Mouse (Mus musculus) forebrain, embryonic 15.5 days (tissue): Measurements from ENCODE around the gene Tmx2. TPM values are rescaled to one million over a fixed set of nuclear protein-coding genes. Genes with fewer than 3 reads are reported as not detected.

Source experiments
- ATAC-seq: fragments of 200-750 bp; cut with Nextera tagmentation; replicated peaks from 2 replicates; pipeline ENCODE4 v1.8.0; 2017; ENCODE audit warnings: mild to moderate bottlenecking, moderate TSS enrichment, moderate library complexity
- H3K27ac ChIP-seq: fragments of 300-500 bp; sonication (generic); replicated peaks from 2 replicates; pipeline ENCODE4 v1.5.1; 2015; ENCODE audit warnings: mild to moderate bottlenecking, inconsistent platforms
- H3K27me3 ChIP-seq: fragments of 300-500 bp; sonication (generic); 2 replicates; pipeline ENCODE4 v1.6.1; 2015; ENCODE audit warnings: inconsistent platforms
- H3K36me3 ChIP-seq: fragments of 300-500 bp; sonication (generic); 2 replicates; pipeline ENCODE4 v1.6.1; 2015; ENCODE audit warnings: mild to moderate bottlenecking, inconsistent platforms
- H3K4me1 ChIP-seq: fragments of 300-500 bp; sonication (generic); 2 replicates; pipeline ENCODE4 v1.6.1; 2015; ENCODE audit warnings: inconsistent platforms
- H3K4me2 ChIP-seq: fragments of 300-500 bp; sonication (generic); replicated peaks from 2 replicates; pipeline ENCODE4 v1.6.1; 2015; ENCODE audit warnings: mild to moderate bottlenecking, inconsistent platforms
- H3K4me3 ChIP-seq: fragments of 300-500 bp; sonication (generic); 2 replicates; pipeline ENCODE4 v1.5.1; 2015; ENCODE audit warnings: mild to moderate bottlenecking, inconsistent platforms
- H3K9ac ChIP-seq: fragments of 300-500 bp; sonication (generic); replicated peaks from 2 replicates; pipeline ENCODE4 v1.6.1; 2015; ENCODE audit warnings: mild to moderate bottlenecking, inconsistent platforms
- H3K9me3 ChIP-seq: fragments of 300-500 bp; sonication (generic); 2 replicates; pipeline ENCODE4 v1.6.1; 2016; ENCODE audit warnings: inconsistent platforms
- WGBS: fragments of 180-500 bp; shearing (Covaris S2); methylation state at CpG from one replicate; pipeline ENCODE4 v1.1.7; 2015; ENCODE audit warnings: mixed read lengths; 5-methylcytosine and 5-hydroxymethylcytosine counted together
- polyA plus RNA-seq: library from polyadenylated mRNA; unstranded; fragments of >200 nt; fragmentation: Nextera tagmentation; extraction: Ambion mirVana; gene quantifications from 2 replicates; pipeline ENCODE4 v1.2.1, GENCODE M21; 2015

The Tmx2 gene
- polyA plus RNA-seq, 1 experiment from 2014 or later, result 209 TPM

GRCm38 (mm10) chr2:84634006-84634405, 44.9 kb downstream of the Tmx2 start:
- Histone ChIP-seq H3K9ac (no peak overlapping the region), H3K9me3 (no peaks in the 10 kb centered on the region), H3K36me3 (no peaks in the 10 kb centered on the region), H3K4me3 (no peak overlapping the region), H3K4me1 (peaks cover 50% of the 10 kb centered on the region), H3K27me3 (no peaks in the 10 kb centered on the region), H3K4me2 (no peak overlapping the region), H3K27ac (no peak overlapping the region)
- 80% methylated on average over 4 of the region's 4 CpGs for WGBS
- ATAC-seq, result no peak

- ATAC-seq, result no peak
Observed at GRCm38 (mm10) chr2:84632999-84633398, 45.9 kb downstream of the Tmx2 start.

GRCm38 (mm10) chr2:84632001-84632400, 46.9 kb downstream of the Tmx2 start:
- no peak overlapping the region for H3K4me3 ChIP-seq

More at GRCm38 (mm10) chr2:84632999-84633398, 45.9 kb downstream of the Tmx2 start:
- Histone ChIP-seq H3K9ac (no peak overlapping the region), H3K4me2 (no peak overlapping the region), H3K4me3 (no peak overlapping the region), H3K27ac (no peak overlapping the region), H3K27me3 (no peaks in the 10 kb centered on the region), H3K4me1 (peaks cover 40% of the 10 kb centered on the region), H3K36me3 (no peaks in the 10 kb centered on the region), H3K9me3 (no peaks in the 10 kb centered on the region)
- 20% methylated on average over 3 of the region's 3 CpGs for WGBS

GRCm38 (mm10) chr2:84627036-84627435, 51.9 kb downstream of the Tmx2 start:
- no peak for ATAC-seq
- Histone ChIP-seq H3K27me3 (no peaks in the 10 kb centered on the region), H3K4me2 (no peak overlapping the region), H3K9ac (no peak overlapping the region), H3K9me3 (no peaks in the 10 kb centered on the region), H3K4me1 (no peaks in the 10 kb centered on the region), H3K27ac (no peak overlapping the region), H3K36me3 (peaks cover 6% of the 10 kb centered on the region; the same call in 1 of the 2 replicates), H3K4me3 (no peak overlapping the region)
- WGBS, result 65% methylated on average over 3 of the region's 3 CpGs

More at GRCm38 (mm10) chr2:84632001-84632400, 46.9 kb downstream of the Tmx2 start:
- no peak overlapping the region for H3K4me2 ChIP-seq
- peaks cover 31% of the 10 kb centered on the region for H3K4me1 ChIP-seq
- 96% methylated on average over 1 of the region's 1 CpGs for WGBS
- no peak for ATAC-seq
- H3K36me3 ChIP-seq, result peaks cover 3% of the 10 kb centered on the region; the same call in 1 of the 2 replicates
- H3K9ac ChIP-seq, result no peak overlapping the region
- H3K27ac ChIP-seq, result no peak overlapping the region
- H3K9me3 ChIP-seq, result no peaks in the 10 kb centered on the region
- H3K27me3 ChIP-seq, result no peaks in the 10 kb centered on the region

GRCm38 (mm10) chr2:84626366-84626975, 52.5 kb downstream of the Tmx2 start:
- peaks cover 6% of the 10 kb centered on the region; the same call in 1 of the 2 replicates for H3K36me3 ChIP-seq
- ATAC-seq, result no peak
- H3K4me3 ChIP-seq, result no peak overlapping the region
- H3K4me1 ChIP-seq, result no peaks in the 10 kb centered on the region
- H3K4me2 ChIP-seq, result no peak overlapping the region
- no peak overlapping the region for H3K9ac ChIP-seq
- H3K27me3 ChIP-seq, result no peaks in the 10 kb centered on the region
- H3K9me3 ChIP-seq, result no peaks in the 10 kb centered on the region
- 75% methylated on average over 7 of the region's 7 CpGs for WGBS
- H3K27ac ChIP-seq, result no peak overlapping the region

GRCm38 (mm10) chr2:84624201-84624600, 54.7 kb downstream of the Tmx2 start:
- no peak for ATAC-seq
- Histone ChIP-seq H3K9ac (no peak overlapping the region), H3K27me3 (no peaks in the 10 kb centered on the region), H3K4me1 (no peaks in the 10 kb centered on the region), H3K9me3 (no peaks in the 10 kb centered on the region), H3K4me3 (no peak overlapping the region), H3K27ac (no peak overlapping the region), H3K36me3 (peaks cover 23% of the 10 kb centered on the region), H3K4me2 (no peak overlapping the region)
- 96% methylated on average over 17 of the region's 17 CpGs for WGBS

GRCm38 (mm10) chr2:84623428-84624119, 55.4 kb downstream of the Tmx2 start:
- Histone ChIP-seq H3K4me3 (no peak overlapping the region), H3K4me1 (no peaks in the 10 kb centered on the region), H3K9ac (no peak overlapping the region), H3K27ac (no peak overlapping the region), H3K9me3 (no peaks in the 10 kb centered on the region), H3K27me3 (no peaks in the 10 kb centered on the region), H3K4me2 (no peak overlapping the region), H3K36me3 (peaks cover 23% of the 10 kb centered on the region)
- no peak for ATAC-seq
- WGBS, result 94% methylated on average over 3 of the region's 3 CpGs

GRCm38 (mm10) chr2:84622668-84623067, 56.3 kb downstream of the Tmx2 start:
- Histone ChIP-seq H3K9ac (no peak overlapping the region), H3K27ac (no peak overlapping the region), H3K4me3 (no peak overlapping the region), H3K4me1 (no peaks in the 10 kb centered on the region), H3K9me3 (no peaks in the 10 kb centered on the region), H3K4me2 (no peak overlapping the region), H3K36me3 (peaks cover 23% of the 10 kb centered on the region), H3K27me3 (no peaks in the 10 kb centered on the region)
- WGBS, result 87% methylated on average over 2 of the region's 2 CpGs
- no peak for ATAC-seq

Other genes starting within 250 kb of the Tmx2 start
- gene Tfpi, start 202.4 kb downstream of the Tmx2 start, polyA plus RNA-seq, result 9.7 and 10.7 TPM in 2 replicates
- gene Ctnnd1, start 28.4 kb downstream of the Tmx2 start, polyA plus RNA-seq, result 35.7 and 38.1 TPM in 2 replicates
- gene Btbd18, start 20.1 kb downstream of the Tmx2 start, polyA plus RNA-seq, result 0.36 and 0.41 TPM in 2 replicates
- gene Selenoh, start 8.4 kb downstream of the Tmx2 start, polyA plus RNA-seq, result 251 and 270 TPM in 2 replicates
- gene Gm28635, start 1.1 kb downstream of the Tmx2 start, polyA plus RNA-seq, result not detected in 2 replicates
- gene Med19, start 738 bp downstream of the Tmx2 start, polyA plus RNA-seq, result 51.7 and 54.7 TPM in 2 replicates
- 19.3 and 19.7 TPM in 2 replicates for gene Zdhhc5, start 36.0 kb upstream of the Tmx2 start, polyA plus RNA-seq
- 30.1 and 30.4 TPM in 2 replicates for gene Clp1, start 48.2 kb upstream of the Tmx2 start, polyA plus RNA-seq
- 20.7 and 21.2 TPM in 2 replicates for gene Ypel4, start 54.9 kb upstream of the Tmx2 start, polyA plus RNA-seq
- 5.6 TPM in 2 replicates for gene Gm19426, start 64.5 kb upstream of the Tmx2 start, polyA plus RNA-seq
- gene Serping1, start 96.3 kb upstream of the Tmx2 start, polyA plus RNA-seq, result 21.7 and 25.4 TPM in 2 replicates
- gene Ube2l6, start 119.7 kb upstream of the Tmx2 start, polyA plus RNA-seq, result 20.4 and 20.9 TPM in 2 replicates
- 0.14 TPM in 1 of 2 replicates, not detected in the other for gene Smtnl1, start 143.5 kb upstream of the Tmx2 start, polyA plus RNA-seq
- gene Timm10, start 147.9 kb upstream of the Tmx2 start, polyA plus RNA-seq, result 61.4 and 66.5 TPM in 2 replicates
- gene Slc43a1, start 159.7 kb upstream of the Tmx2 start, polyA plus RNA-seq, result 2.5 and 3.4 TPM in 2 replicates
- gene Rtn4rl2, start 207.6 kb upstream of the Tmx2 start, polyA plus RNA-seq, result 12.8 and 16.3 TPM in 2 replicates